Mouse (Mus musculus) brain, embryonic 14.5 days (tissue): ENCODE data around the gene Ajuba. TPM values are rescaled to one million over a fixed set of nuclear protein-coding genes. Genes with fewer than 3 reads are reported as not detected.

Experiments used
- DNase-seq: peaks from one replicate; pipeline ENCODE4 v3.0.0-alpha.2; 2011; ENCODE audit warnings: low read depth
- CTCF ChIP-seq: fragments of 200-500 bp; IDR thresholded peaks from 2 replicates; pipeline ENCODE4 v1.5.1; 2012; ENCODE audit warnings: inconsistent platforms, mild to moderate bottlenecking, moderate library complexity, borderline replicate concordance; ENCODE audit not compliant: insufficient read depth, insufficient read length; ENCODE audit errors: extremely low read depth
- POLR2A ChIP-seq: fragments of 200-500 bp; IDR thresholded peaks from 2 replicates; pipeline ENCODE4 v1.6.1; 2012; ENCODE audit warnings: mild to moderate bottlenecking, inconsistent platforms, borderline replicate concordance; ENCODE audit not compliant: poor library complexity, insufficient read depth, insufficient read length, severe bottlenecking; ENCODE audit errors: extremely low read depth
- polyA plus RNA-seq: library from polyadenylated mRNA; depleted of rRNA; stranded (reverse); fragments of >200 nt; gene quantifications from 2 replicates; pipeline ENCODE4 v1.2.3, GENCODE M21; 2012

Ajuba gene
- polyA plus RNA-seq, 1 experiment = 17.6 TPM

- DNase-seq = peak; percentile 90
- TF ChIP-seq POLR2A (no peak), CTCF (peak; percentile 88)
Observed at GRCm38 (mm10) chr14:54568694-54569414, 8.5 kb downstream of the Ajuba start.

GRCm38 (mm10) chr14:54560527-54561242, 16.7 kb downstream of the Ajuba start:
- TF ChIP-seq CTCF = no peak
- TF ChIP-seq POLR2A = no peak
- DNase-seq = no peak

GRCm38 (mm10) chr14:54557330-54557729, 20.0 kb downstream of the Ajuba start:
- no peak for TF ChIP-seq CTCF
- TF ChIP-seq POLR2A = no peak
- no peak for DNase-seq

GRCm38 (mm10) chr14:54553975-54554769, 23.2 kb downstream of the Ajuba start, which contains the start of gene Haus4:
Haus4 (minus strand) TSS chr14:54554616.
- peak; percentile 94 for DNase-seq
- TF ChIP-seq CTCF = peak; percentile 64; the same call in 1 of the 2 replicates
- TF ChIP-seq POLR2A = peak; percentile 83

GRCm38 (mm10) chr14:54553454-54553974, 23.8 kb downstream of the Ajuba start:
- peak; percentile 72 for DNase-seq
- TF ChIP-seq CTCF (no peak), POLR2A (no peak)

GRCm38 (mm10) chr14:54544703-54545102, 32.7 kb downstream of the Ajuba start:
- TF ChIP-seq CTCF = no peak

GRCm38 (mm10) chr14:54540771-54541170, 36.6 kb downstream of the Ajuba start:
- DNase-seq = no peak
- no peak for TF ChIP-seq CTCF
- no peak for TF ChIP-seq POLR2A

More at GRCm38 (mm10) chr14:54544703-54545102, 32.7 kb downstream of the Ajuba start:
- DNase-seq = no peak

- no peak for TF ChIP-seq POLR2A
- no peak for TF ChIP-seq CTCF
- DNase-seq = no peak
Observed at GRCm38 (mm10) chr14:54538580-54538979, 38.8 kb downstream of the Ajuba start.

- no peak for TF ChIP-seq POLR2A
- TF ChIP-seq CTCF = peak; percentile 93
- DNase-seq = peak; percentile 85
Observed at GRCm38 (mm10) chr14:54528446-54529111, 48.8 kb downstream of the Ajuba start.

- DNase-seq = no peak
- TF ChIP-seq POLR2A = no peak
- TF ChIP-seq CTCF = no peak
Observed at GRCm38 (mm10) chr14:54528007-54528393, 49.4 kb downstream of the Ajuba start.
